Mouse (Mus musculus) gastrocnemius, adult 2 months (tissue): ENCODE measurements around the gene Inha. TPM values are rescaled to one million over a fixed set of nuclear protein-coding genes. Genes with fewer than 3 reads are reported as not detected.
A peak's percentile ranks its signal among the peaks of the same experiment; 100 is the strongest.

Experiments
- DNase-seq: peaks from one replicate; pipeline ENCODE4 v3.0.0; 2022
- H3K27ac ChIP-seq: fragments of 200-600 bp; 2 replicates; pipeline ENCODE4 v1.8.1; 2022; ENCODE audit warnings: mild to moderate bottlenecking
- H3K4me3 ChIP-seq: fragments of 200-600 bp; 2 replicates; pipeline ENCODE4 v1.8.1; 2022; ENCODE audit warnings: mild to moderate bottlenecking, moderate library complexity
- CTCF ChIP-seq: fragments of 200-600 bp; IDR thresholded peaks from 2 replicates; pipeline ENCODE4 v1.8.1; 2022; ENCODE audit warnings: antibody characterized with exemption, mild to moderate bottlenecking, moderate library complexity
- intact Hi-C: fragments of 180-260 bp; cut with DNase I; formaldehyde crosslinking; loops from one replicate; pipeline ENCODE4 v1.15.1; 2025
- long read RNA-seq, 2 experiments: library from polyadenylated mRNA; stranded (forward); transcript quantifications; one replicate each; pipeline ENCODE4 v2.0.0; 2021
- total RNA-seq, 2 experiments: library from RNA; stranded (reverse); gene quantifications; 2 replicates each; pipeline ENCODE4 v1.2.3; 2021

Inha gene
- 1 to 10 TPM; 1.3 to 2.2 TPM for total RNA-seq
- long read RNA-seq, experiment 1, partial matches to known transcripts: 0 of 3 reads
- long read RNA-seq, experiment 1, other reads (novel, unspliced or antisense): 1 of 3 reads
- long read RNA-seq, experiment 2, transcript Inha-201 (2 exons, 1,475 nt): major isoform, 5 of 5 reads
- long read RNA-seq, experiment 2, partial matches to known transcripts: 0 of 5 reads
- long read RNA-seq, experiment 2, other reads (novel, unspliced or antisense): 0 of 5 reads

GRCm38 (mm10) chr1:75507006-75507405, at the start of gene Inha:
TSS of gene Inha (plus strand) at chr1:75507077.
- Histone ChIP-seq H3K27ac (peak within 1 kb of the TSS; percentile 92), H3K4me3 (peak within 1 kb of the TSS; percentile 82)
- intact Hi-C loops: loop anchor here (5.0 kb wide), 1 partner anchor 40 kb away; the partner anchor contains the start of gene Slc4a3
- no peak for TF ChIP-seq CTCF
- DNase-seq: no peak

- TF ChIP-seq CTCF: no peak
- intact Hi-C loops: no loop called here
- no peak for DNase-seq
- Histone ChIP-seq H3K4me3 (no peak overlapping the region), H3K27ac (no peak overlapping the region)
Measured at GRCm38 (mm10) chr1:75457710-75458024, 49.2 kb upstream of the Inha start.

- Histone ChIP-seq H3K27ac (peak overlapping the region; percentile 69; the same call in 1 of the 2 replicates), H3K4me3 (peak overlapping the region; percentile 67)
- intact Hi-C loops: no loop called here
- peak; percentile 3; the same call in 1 of the 2 replicates for TF ChIP-seq CTCF
- DNase-seq: peak; percentile 72
Measured at GRCm38 (mm10) chr1:75458025-75458788, 48.7 kb upstream of the Inha start.

- DNase-seq: peak; percentile 66
- intact Hi-C loops: no loop called here
Measured at GRCm38 (mm10) chr1:75458789-75459684, 47.8 kb upstream of the Inha start.

GRCm38 (mm10) chr1:75460297-75460696, 46.6 kb upstream of the Inha start:
- Histone ChIP-seq H3K4me3 (no peak overlapping the region), H3K27ac (no peak overlapping the region)
- TF ChIP-seq CTCF: no peak
- no peak for DNase-seq
- intact Hi-C loops: no loop called here

More at GRCm38 (mm10) chr1:75458789-75459684, 47.8 kb upstream of the Inha start:
- Histone ChIP-seq H3K4me3 (peak overlapping the region; percentile 67), H3K27ac (peak overlapping the region; percentile 69)
- no peak for TF ChIP-seq CTCF

GRCm38 (mm10) chr1:75462636-75463035, 44.2 kb upstream of the Inha start:
- TF ChIP-seq CTCF: no peak
- Histone ChIP-seq H3K4me3 (no peak overlapping the region), H3K27ac (no peak overlapping the region)
- intact Hi-C loops: no loop called here
- no peak for DNase-seq

- TF ChIP-seq CTCF: no peak
- Histone ChIP-seq H3K4me3 (no peak overlapping the region), H3K27ac (no peak overlapping the region)
- no peak for DNase-seq
- intact Hi-C loops: no loop called here
Measured at GRCm38 (mm10) chr1:75463652-75464204, 43.1 kb upstream of the Inha start.

- peak; percentile 90 for TF ChIP-seq CTCF
- H3K4me3 ChIP-seq: 0 out of 2 replicates have a peak overlapping the region, but pooled peaks have one; percentile 32
- intact Hi-C loops: loop anchor here (1.0 to 5.0 kb wide), 3 partner anchors 22 to 215 kb away; no protein-coding TSS in a partner anchor
- peak overlapping the region; percentile 49; the same call in 1 of the 2 replicates for H3K27ac ChIP-seq
- peak; percentile 86 for DNase-seq
Measured at GRCm38 (mm10) chr1:75467215-75467927, 39.5 kb upstream of the Inha start.

GRCm38 (mm10) chr1:75469287-75469825, 37.5 kb upstream of the Inha start:
- no peak for DNase-seq
- H3K27ac ChIP-seq: no peak overlapping the region
- intact Hi-C loops: loop anchor here (5.0 kb wide), 1 partner anchor 217 kb away; no protein-coding TSS in a partner anchor
- no peak overlapping the region for H3K4me3 ChIP-seq
- TF ChIP-seq CTCF: no peak

GRCm38 (mm10) chr1:75476441-75476840, 30.4 kb upstream of the Inha start:
- Histone ChIP-seq H3K4me3 (no peak overlapping the region), H3K27ac (no peak overlapping the region)
- no peak for DNase-seq
- TF ChIP-seq CTCF: no peak
- intact Hi-C loops: no loop called here

GRCm38 (mm10) chr1:75477264-75477965, 29.5 kb upstream of the Inha start:
- TF ChIP-seq CTCF: peak; percentile 75
- intact Hi-C loops: loop anchor here (1.0 kb wide), 2 partner anchors 82 to 120 kb away; no protein-coding TSS in a partner anchor
- peak; percentile 88 for DNase-seq
- Histone ChIP-seq H3K4me3 (peak overlapping the region; percentile 50), H3K27ac (no peak overlapping the region)
